Mouse (Mus musculus) layer of hippocampus, postnatal 25 days (tissue): ENCODE data around the gene Pmepa1. TPM values are rescaled to one million over a fixed set of nuclear protein-coding genes. Genes with fewer than 3 reads are reported as not detected.

Experiments
- DNase-seq, 2 experiments: peaks; one replicate each; pipeline ENCODE4 v3.0.0; 2022; ENCODE audit warnings: mixed read lengths in 2 of 2, low spot score in 1 of 2; ENCODE audit errors: extremely low spot score in 1 of 2
- total RNA-seq, 2 experiments: library from RNA; stranded (reverse); gene quantifications; 2 replicates each; pipeline ENCODE4 v1.2.3; 2021

Gene Pmepa1
- total RNA-seq, 2 experiments from 2014 or later: 26.2 TPM

DNA sequence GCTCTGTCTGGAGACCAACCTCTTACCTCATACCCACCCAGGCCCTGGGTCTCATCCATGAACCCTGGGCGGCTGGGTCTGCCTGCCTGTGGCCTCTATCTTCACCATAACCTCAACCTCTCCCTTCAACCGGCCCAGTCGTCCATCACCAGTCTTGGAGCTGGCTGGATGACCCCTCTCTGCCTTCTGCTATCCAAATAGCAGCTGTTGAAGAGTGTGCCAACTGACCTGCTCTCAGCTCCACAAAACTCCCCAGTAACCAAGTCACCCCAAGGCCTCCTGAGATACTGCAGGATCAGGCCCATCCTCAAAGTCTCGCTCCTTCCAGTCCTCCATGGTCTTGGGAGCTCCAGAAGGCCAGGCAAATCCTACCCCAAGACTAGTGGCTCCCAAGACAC is 19.8 kb downstream of the Pmepa1 start:
- no peak for DNase-seq

DNA sequence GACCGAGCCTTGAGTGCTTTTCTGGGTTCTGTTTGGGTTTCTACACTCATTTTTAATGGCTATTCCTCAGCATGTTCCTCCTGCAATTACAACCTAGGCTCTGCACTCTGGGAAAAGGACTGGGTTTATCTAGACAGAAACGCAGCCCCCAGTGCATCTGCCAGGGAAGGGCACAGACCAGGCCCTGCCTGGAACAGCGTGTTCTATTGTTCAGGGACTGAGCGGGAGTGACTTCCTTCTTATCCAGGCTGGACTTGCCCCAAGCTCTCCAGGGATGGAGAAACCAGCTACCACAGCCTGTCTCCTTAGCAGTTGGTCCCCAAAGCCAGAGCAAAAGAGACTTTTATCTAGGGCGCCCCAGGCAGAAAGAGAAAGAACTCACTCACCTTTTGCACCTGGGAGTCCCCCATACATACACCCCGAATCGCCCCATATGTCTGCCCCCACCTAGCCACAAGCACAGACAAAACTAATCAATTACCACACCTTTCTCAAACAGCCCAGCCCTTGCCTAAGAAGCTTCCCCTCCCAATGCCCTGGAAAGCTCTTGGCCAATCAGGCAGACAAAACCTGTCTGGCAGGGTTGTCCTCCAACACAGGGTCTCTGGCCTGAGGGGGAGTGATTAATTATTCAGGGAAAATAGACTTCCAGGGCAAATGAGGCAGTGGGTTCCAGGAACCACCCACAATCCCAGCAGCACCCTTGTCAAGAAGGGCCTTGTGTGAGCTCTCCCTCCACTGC is 20.4 kb downstream of the Pmepa1 start:
- no peak for DNase-seq

DNA sequence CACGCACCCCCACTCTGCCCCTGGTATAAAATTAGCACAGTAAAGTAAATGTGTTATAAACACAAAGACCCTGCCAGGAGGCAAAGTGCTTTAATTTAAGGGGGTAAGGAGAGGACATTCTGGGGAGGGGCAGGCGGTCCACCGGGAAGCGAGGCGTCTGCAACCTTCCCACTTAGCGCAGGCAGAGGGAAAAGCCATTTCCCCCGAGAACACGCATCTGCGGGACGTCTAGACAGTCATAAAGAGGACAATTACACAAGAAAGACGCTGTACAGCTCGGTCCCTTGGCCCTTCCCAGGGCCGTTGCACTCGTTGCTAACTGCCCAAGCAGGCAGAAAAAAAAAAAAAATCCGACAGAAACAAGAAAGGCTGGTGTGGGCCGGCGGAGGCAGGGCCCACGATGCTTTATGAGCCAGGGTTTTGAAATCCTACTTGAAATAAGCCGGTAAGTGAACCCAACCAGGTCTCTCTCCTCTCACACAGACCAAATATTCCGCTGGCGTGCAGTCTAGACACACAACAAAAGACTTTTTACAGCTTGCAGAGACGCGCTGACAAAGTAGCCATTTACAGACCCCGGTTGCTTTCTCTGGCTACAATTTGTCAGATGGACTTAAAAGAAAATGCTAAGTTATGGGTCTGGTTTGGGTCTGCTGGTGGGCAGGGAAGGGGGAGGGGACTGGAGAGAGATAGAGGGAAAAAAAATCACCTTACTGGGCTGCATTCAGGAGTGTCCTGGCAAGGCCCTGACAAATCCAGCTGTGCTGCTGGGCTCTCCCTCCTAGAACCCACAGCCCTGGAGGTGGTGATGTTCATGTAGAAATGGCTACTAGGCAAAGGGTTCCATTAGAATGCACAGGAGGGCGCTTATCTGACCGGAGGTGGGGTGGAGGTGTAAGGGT is 22.3 kb downstream of the Pmepa1 start:
- no peak for DNase-seq

DNA sequence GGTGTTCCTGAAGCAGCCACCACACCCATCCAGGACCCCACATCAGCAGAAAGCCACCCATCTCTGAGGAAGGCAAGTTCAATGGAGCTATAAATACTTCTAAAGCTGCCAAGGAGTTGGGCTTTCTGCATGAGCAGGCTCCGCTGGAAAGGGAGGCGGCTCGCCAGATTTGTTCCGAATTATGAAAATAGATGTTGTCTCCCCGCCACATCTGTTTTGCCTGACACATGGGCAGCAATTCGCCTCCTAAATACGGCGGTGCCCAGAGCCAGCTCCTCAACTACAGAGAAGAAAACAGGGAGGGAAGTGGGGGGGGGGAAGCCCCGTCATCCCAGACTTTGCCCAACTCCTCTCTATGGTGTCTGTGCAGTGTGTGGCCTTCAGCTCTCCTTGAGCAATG is 24.7 kb downstream of the Pmepa1 start:
- DNase-seq: no peak

DNA sequence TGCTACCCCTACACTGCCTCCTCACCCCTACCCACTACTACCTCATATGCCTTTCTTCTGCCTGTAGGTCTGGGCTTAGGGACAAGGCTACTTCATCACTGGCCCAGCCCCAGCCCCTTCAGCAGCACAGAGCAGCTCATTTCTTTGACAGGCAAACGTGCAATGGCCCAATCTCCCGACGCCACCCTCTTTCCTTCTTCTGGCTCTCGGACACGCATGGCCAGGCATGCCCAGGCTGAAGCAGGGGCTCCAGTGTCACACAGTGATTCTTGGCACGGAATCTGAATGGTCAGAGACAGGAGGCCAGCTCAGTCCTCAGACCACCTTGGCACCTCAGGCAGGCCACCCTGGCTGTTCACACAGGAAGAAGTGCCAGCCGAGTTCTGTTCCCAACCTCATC is 25.2 kb downstream of the Pmepa1 start:
- DNase-seq: no peak

DNA sequence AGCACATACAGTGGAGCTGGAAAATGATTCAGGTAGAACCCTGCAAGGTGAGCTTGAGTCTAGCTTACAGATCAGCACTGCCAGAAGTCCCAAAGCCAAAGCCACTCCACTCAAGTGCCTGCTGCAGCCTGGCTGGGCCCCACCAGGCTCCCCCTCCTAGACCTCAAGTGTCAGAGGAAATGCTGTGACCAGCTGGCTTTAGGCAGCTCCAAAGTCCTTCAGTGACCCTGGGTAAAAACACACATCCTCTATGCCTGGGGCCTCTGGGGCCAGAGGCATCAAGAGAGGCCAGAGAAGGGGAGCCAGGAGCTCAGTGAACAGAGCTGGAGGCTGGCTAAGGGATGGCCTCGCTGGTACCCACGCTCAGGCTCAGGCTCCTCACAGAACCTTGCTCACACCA is 25.9 kb downstream of the Pmepa1 start:
- DNase-seq: no peak

DNA sequence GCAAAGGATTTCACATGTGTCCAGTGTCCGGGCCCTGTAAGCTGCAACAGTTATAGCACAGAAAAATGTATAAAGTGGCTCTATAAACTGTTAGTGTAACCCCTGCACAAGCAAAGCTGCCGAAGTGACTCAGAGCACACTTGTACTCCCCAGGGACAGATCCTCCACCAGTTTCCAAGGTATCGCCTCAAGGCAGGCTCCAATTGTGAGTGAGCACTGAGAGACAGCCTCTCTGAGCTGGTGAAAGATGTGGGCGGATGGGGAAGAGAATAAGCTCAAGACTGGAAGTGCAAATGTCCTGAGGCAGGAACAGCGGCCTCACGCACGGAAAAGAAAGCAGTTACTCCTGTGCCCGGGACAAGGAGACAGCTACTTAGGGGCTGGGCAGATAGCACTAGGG is 26.4 kb downstream of the Pmepa1 start:
- no peak for DNase-seq

DNA sequence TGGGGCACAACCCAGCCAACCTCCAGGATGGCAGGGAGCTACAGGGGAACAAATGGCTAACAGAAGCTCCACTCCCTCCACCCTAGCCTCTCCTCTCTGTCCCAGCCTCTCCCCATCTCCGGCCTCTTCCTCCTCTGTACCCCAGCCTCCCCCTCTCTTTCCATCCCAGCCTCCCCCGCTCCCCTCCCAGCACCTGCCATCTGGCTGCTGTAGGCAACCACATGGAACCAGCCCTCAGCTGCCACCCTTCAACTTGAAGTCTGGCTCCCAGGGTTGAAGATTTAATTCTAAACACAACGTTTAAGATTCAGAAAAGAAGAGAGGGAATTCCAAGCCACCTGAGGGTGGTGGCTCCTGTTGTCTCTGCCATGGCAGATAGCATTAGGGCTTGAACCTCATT is 26.9 kb downstream of the Pmepa1 start:
- no peak for DNase-seq

DNA sequence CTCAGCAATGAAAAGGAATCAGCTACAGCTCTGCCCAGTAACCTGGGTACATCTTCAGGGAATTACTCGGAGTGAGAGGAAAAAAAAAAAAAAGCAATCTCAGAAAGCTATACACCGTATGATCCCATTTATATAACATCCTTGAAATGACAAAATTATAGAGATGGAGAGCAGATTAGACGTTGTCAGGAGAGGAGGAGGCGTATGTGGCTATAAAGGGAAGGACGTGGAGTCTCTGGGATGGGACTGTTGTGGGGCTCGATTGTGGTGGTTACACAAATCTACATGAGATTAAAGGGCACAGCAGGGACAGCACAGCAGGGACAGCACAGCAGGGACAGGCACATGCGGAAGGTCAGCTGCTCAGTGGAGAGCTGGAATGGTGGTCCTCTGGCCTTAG is 27.5 kb downstream of the Pmepa1 start:
- DNase-seq: no peak

DNA sequence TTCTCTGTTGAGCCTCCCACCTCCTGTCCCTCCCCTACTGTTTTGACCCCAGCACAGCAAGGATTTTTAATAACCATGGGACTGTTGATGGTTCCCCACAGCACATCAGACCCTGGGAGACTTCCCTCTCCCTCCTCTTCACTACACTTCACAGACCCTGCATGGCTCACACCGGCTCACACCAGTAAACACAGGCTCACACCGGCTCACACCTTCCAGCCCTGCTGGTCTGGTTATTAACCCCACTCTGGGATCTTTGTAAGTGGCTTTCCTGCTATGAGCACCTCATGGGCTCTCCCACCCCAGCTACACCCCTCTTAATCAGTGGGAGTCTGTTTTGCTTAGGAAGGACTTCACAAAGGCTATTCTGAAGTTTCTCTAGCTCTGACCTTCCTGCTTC is 28.4 kb downstream of the Pmepa1 start:
- DNase-seq: no peak

DNA sequence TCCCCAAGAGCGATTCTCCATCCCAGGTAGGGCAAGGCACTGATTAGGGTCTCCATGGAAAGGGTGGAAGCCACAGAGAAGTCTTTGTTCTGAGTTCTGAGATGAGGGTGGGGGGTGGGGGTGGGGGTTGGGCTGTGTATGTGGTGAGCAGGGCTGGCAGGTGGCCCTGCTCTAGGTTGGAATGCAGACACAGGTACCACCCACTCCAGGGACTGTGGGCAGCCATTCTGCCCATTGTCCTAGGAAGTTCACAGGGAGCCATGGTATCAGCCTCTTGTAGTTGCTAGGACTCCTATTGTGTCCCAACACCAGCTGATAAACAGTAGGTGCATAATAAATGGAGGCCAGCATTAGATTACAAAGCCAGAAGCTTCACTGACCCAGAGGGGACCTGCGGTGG is 29.1 kb downstream of the Pmepa1 start:
- DNase-seq: no peak

DNA sequence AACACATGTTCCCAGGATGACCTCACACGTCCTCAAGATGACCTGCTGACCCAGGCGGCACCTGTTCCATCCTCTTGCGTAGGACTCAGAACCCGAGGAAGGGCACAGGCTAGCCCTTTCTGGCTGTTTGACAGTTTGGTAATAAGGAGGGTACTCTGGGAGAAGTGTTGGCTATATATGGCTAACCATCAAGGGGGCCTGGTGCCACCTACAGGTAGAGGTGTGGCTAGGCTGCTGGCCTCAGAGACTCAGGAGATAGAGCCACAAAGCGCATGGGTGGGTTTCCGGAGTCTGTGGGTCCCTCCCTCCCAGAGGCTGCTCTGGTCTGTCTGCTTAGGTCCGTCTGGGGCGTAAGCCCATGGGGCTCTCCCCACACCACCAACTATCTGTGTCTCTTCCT is 29.6 kb downstream of the Pmepa1 start:
- DNase-seq: no peak

DNA sequence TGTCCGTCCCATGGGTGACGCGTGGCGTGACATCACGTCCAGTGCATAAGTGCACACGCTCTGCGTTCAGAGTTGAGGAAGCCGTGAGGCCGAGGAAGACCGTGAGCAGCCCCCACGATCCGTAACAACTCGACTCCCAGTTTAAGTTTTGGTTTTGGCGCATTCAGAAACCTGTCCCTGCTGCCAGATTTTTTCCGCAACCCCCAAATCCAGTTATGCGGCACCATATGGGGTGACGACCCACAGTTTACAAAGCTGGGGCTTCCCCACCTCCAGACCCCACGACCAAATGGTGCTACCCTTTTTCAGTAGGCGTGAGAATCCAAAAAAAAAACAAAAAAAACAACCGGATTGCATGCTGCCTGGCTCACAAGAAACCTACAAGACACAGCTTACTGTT is 31.1 kb downstream of the Pmepa1 start:
- no peak for DNase-seq

DNA sequence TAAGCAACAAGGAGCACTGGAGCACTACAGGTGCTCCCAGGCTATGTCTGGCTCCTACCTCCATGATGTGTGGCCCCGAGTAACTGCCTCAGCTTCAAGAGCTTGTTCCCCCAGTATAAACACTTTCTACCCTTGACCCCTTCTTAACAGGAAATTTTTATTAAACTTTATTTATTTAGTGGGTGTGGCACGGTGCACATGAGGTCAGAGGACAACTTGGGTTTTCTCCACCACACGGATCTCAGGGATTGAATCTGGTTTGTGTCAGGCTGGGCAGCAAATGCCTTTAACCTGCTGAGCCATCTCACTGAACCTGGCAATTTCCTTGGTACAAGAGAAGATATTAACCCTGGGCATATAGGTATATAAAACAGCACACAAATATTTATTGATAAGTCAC is 32.2 kb downstream of the Pmepa1 start:
- no peak for DNase-seq

DNA sequence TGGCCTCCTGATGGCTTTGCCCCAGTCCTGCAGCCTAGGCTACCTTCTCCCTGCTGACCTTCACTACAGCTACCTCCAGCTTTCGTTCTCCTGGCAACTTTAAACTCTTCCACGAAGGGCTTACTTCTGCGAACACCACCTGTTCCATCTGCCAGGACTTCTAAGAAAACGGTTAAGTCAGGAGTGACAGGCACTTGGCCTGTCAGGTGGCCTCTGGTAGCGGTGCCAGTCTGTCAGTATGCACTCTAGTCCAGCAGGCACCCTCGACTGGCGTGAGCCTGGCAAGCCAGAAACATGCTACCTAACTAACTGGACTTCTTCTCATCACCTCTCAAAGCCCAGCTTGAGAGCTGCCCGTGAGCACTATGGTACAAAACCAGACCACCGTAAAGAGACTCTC is 32.7 kb downstream of the Pmepa1 start:
- no peak for DNase-seq

DNA sequence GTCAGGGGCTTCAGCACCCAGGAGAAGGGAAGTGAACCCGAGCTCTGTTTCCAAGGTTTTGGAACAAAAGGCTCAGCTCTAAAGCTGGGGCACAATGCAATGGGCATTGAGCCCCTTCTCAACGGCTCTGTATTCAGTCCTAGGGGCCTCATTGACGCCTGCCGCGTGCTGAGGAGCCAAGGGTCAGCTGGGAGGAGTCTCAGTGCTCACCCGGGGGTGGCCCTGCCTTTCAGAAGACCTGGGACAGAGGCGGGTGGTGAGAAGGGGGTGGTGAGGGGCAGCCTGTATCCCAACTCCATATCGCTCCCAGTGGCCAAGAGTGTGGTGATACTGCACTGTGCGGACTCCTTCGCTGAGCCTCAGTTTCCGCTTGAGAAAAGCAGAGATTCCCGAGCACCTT is 33.5 kb downstream of the Pmepa1 start:
- no peak for DNase-seq

DNA sequence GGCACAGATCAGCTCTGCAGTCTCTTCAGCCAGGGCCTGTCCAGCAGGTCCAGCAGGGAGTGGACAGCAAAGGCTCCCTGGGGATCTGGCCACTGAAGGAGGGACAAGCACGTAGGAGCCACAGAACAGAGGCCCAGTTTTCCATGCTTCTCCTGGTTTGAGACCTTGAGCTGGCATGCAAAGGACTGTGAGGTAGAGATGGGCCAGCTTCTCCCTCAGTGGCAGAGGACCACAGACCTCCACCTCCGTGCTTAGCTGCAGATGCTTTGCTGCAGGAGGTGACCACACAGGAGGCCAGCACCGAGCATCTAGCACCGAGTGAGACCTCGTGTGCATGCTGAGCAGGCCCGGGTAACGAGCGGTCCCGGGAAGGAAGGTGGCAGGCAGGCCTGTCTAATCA is 35.6 kb downstream of the Pmepa1 start:
- DNase-seq: no peak

DNA sequence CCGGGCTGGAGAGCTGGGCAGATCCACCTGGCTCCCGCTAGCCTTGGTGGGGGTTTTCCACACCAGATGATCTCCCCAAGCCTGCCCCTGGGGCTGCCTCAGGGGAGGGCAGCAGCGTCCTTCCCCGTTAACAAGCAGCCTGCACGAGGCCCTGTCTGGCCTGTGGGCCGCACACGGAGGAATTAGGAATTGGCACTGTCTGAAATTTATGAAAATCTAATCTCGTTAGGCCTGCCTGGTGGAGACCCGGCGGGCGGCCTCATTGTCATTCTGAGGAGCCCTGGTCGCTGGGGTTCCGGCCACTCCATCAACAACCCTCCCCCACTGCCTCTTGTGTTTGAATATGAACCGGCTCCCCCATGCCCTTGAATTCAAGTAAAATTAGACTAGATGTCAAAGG is 37.8 kb downstream of the Pmepa1 start:
- no peak for DNase-seq

DNA sequence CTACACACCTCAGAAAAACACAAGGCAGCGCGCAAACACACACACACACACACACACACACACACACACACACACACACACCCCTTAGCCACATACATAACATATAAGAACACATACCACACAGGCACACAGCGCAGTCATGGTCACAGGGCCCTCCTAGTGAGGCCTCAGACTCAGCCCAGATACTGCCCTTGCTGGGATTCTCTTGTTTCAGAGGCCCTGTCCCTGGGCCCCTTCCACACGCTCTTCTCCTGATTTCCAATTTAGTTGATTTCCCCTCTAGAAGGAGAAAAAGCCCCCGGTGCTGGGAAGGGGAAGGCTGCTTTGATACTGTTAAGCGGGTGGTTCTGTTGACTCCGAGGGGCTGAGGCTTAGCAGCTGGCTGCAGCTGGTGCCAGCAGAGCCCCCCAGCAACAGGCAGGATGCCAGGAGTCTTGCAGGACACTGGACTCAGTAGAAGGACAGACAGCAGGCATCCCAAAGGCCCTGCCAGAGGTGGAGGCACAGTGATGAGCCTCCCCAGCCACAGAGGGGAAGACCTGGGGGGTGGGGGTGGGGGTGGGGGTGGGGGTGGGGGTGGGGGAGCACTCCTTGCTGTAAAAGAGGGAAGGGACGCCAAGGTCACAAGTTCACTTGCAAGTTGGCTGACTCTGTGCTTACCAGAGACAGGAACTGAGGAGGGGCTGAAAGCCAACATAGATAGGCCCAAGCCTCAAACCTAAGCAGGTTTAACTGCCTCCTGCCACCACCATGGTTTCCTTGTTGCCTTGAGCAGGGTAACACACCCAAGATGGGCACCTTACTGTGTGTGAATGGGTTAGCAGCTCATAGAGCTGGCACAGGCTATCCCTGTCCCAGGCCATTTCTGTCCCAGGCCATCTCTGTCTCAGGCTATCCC is 40.6 kb downstream of the Pmepa1 start:
- no peak for DNase-seq

DNA sequence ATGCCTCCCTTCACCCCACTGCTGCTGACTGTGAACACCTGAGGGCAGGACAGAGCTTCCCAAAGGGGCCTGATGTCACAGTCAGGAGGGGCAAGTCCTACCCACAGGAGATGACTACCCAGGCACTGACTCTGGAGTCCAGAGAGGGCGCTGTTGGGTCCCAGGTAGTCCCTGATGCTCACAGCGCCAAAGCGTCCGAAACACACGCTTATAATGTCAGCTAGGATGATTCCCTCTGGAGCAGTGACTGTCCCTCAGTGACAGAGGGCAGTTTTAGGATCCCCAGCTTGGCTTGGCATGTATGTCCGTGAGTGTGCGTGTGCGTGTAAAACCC is 43.6 kb downstream of the Pmepa1 start:
- DNase-seq: no peak
